Mouse (Mus musculus): ENCODE results near the gene Atp10b.
"Not testable (repeated sequence)": the region's sequence is repeated elsewhere in the genome, so short reads cannot be mapped to it uniquely, and the experiment has no call there.

Atp10b gene

GRCm38 (mm10) chr11:43149577-43149976 lies at the start of gene Atp10b:
Gene Atp10b, plus strand, starts transcription at chr11:43149877.
- DNase-seq (ENCODE audit: low spot score in 2 of 2): no peak

GRCm38 (mm10) chr11:43101357-43101756 lies 48.3 kb upstream of the Atp10b start:
- no peak for DNase-seq (ENCODE audit: low spot score in 2 of 2)

- no peak for DNase-seq (ENCODE audit: low spot score in 2 of 2)
Observed at GRCm38 (mm10) chr11:43125908-43126477, 23.7 kb upstream of the Atp10b start.

- DNase-seq (ENCODE audit: low spot score in 2 of 2): not testable (repeated sequence)
Observed at GRCm38 (mm10) chr11:43126573-43126972, 23.1 kb upstream of the Atp10b start.

GRCm38 (mm10) chr11:43141296-43141695 lies 8.4 kb upstream of the Atp10b start:
- no peak for DNase-seq (ENCODE audit: low spot score in 2 of 2)

GRCm38 (mm10) chr11:43142811-43143210 lies 6.9 kb upstream of the Atp10b start:
- DNase-seq (ENCODE audit: low spot score in 2 of 2): no peak

- no peak for DNase-seq (ENCODE audit: low spot score in 2 of 2)
Observed at GRCm38 (mm10) chr11:43144178-43144577, 5.5 kb upstream of the Atp10b start.

GRCm38 (mm10) chr11:43144882-43145281 lies 4.8 kb upstream of the Atp10b start:
- DNase-seq (ENCODE audit: low spot score in 2 of 2): not testable (repeated sequence)

GRCm38 (mm10) chr11:43147380-43147779 lies 2.3 kb upstream of the Atp10b start:
- DNase-seq (ENCODE audit: low spot score in 2 of 2): no peak

- no peak for DNase-seq (ENCODE audit: low spot score in 2 of 2)
Observed at GRCm38 (mm10) chr11:43148341-43148740, 1.3 kb upstream of the Atp10b start.

GRCm38 (mm10) chr11:43155004-43155403 lies 5.3 kb downstream of the Atp10b start:
- DNase-seq (ENCODE audit: low spot score in 2 of 2): no peak

- no peak for DNase-seq (ENCODE audit: low spot score in 2 of 2)
Observed at GRCm38 (mm10) chr11:43155417-43155816, 5.7 kb downstream of the Atp10b start.

GRCm38 (mm10) chr11:43158814-43159213 lies 9.1 kb downstream of the Atp10b start:
- DNase-seq (ENCODE audit: low spot score in 2 of 2): no peak

- no peak for DNase-seq (ENCODE audit: low spot score in 2 of 2)
Observed at GRCm38 (mm10) chr11:43160188-43160942, 10.7 kb downstream of the Atp10b start.

GRCm38 (mm10) chr11:43170601-43171000 lies 20.9 kb downstream of the Atp10b start:
- DNase-seq (ENCODE audit: low spot score in 2 of 2): no peak

- DNase-seq (ENCODE audit: low spot score in 2 of 2): no peak
Observed at GRCm38 (mm10) chr11:43174359-43175116, 24.9 kb downstream of the Atp10b start.

GRCm38 (mm10) chr11:43182401-43182800 lies 32.7 kb downstream of the Atp10b start:
- no peak for DNase-seq (ENCODE audit: low spot score in 2 of 2)

GRCm38 (mm10) chr11:43182816-43183215 lies 33.1 kb downstream of the Atp10b start:
- no peak for DNase-seq (ENCODE audit: low spot score in 2 of 2)

- DNase-seq (ENCODE audit: low spot score in 2 of 2): no peak
Observed at GRCm38 (mm10) chr11:43183457-43183856, 33.8 kb downstream of the Atp10b start.

GRCm38 (mm10) chr11:43186291-43186690 lies 36.6 kb downstream of the Atp10b start:
- DNase-seq (ENCODE audit: low spot score in 2 of 2): no peak

- no peak for DNase-seq (ENCODE audit: low spot score in 2 of 2)
Observed at GRCm38 (mm10) chr11:43189817-43190593, 40.3 kb downstream of the Atp10b start.

- no peak for DNase-seq (ENCODE audit: low spot score in 2 of 2)
Observed at GRCm38 (mm10) chr11:43198811-43199210, 49.1 kb downstream of the Atp10b start.

Measured in frontal cortex, postnatal 10 days (tissue).